Mouse (Mus musculus) ES-Bruce4 (cell line): ENCODE data around the gene Gpc6.

ENCODE experiments used
- CTCF ChIP-seq: IDR thresholded peaks from one replicate; pipeline ENCODE4 v1.8.1; 2011; ENCODE audit warnings: low read depth, low read length
- EP300 ChIP-seq: IDR thresholded peaks from 2 replicates; pipeline ENCODE4 v1.6.1; 2011; ENCODE audit warnings: low read depth, low read length; ENCODE audit not compliant: insufficient read depth

- TF ChIP-seq CTCF (no peak), EP300 (no peak)
Observed at GRCm38 (mm10) chr14:118004434-118004833, 1079.3 kb downstream of the Gpc6 start.
